Mouse (Mus musculus) lung, postnatal 0 days (tissue): ENCODE measurements around the gene Ly6g6c.

ENCODE experiments used
- CTCF ChIP-seq: IDR thresholded peaks from 2 replicates; pipeline ENCODE4 v1.5.1; 2016; ENCODE audit warnings: antibody characterized with exemption, mild to moderate bottlenecking
- EP300 ChIP-seq: IDR thresholded peaks from 2 replicates; pipeline ENCODE4 v1.6.1; 2016; ENCODE audit warnings: antibody characterized with exemption, mild to moderate bottlenecking, control low read depth

GRCm38 (mm10) chr17:35031880-35032279 is 33.3 kb upstream of the Ly6g6c start:
- no peak for TF ChIP-seq CTCF
- no peak for TF ChIP-seq EP300
